In genomic region chr9:81982461-81982860, GRCm38 (mm10) we compare ENCODE assay signal across 29 mouse cellular contexts.
"Had no signal": no experiment of that assay in that cellular context is flagged by ENCODE, and none has a peak within 500 bp of the region (broad histone marks: within the 10 kb centered on the region; RNA-seq: fewer than 3 reads in every experiment).

No protein-coding gene starts in this region.

- H3K9me3 ChIP-seq: limb, embryonic 10.5 days; limb, embryonic 12.5 days; limb, embryonic 13.5 days; limb, embryonic 15.5 days; liver, embryonic 12.5 days; liver, embryonic 13.5 days; liver, embryonic 15.5 days; lung, embryonic 15.5 days; megakaryocyte, embryonic 14.5 days; midbrain, embryonic 10.5 days; midbrain, embryonic 12.5 days; midbrain, embryonic 13.5 days; midbrain, embryonic 15.5 days; neural tube, embryonic 12.5 days had no signal

- H3K27ac ChIP-seq: limb, embryonic 10.5 days; limb, embryonic 12.5 days; limb, embryonic 13.5 days; limb, embryonic 15.5 days; liver, embryonic 12.5 days; liver, embryonic 13.5 days; liver, embryonic 14.5 days; liver, embryonic 15.5 days; lung, embryonic 15.5 days; macrophage; midbrain, embryonic 10.5 days; midbrain, embryonic 12.5 days; midbrain, embryonic 13.5 days; midbrain, embryonic 15.5 days; neural tube, embryonic 12.5 days had no signal

- DNase-seq: left cerebral cortex, postnatal 4 days; liver; liver, embryonic 13.5 days; liver, postnatal 0 days; lung, adult 18-20 months; lung, adult 2 months; lung, embryonic 14.5 days; lung, postnatal 14 days; lung, postnatal 36 days; lung, postnatal 4 days; midbrain, embryonic 14.5 days had no signal

- H3K9ac ChIP-seq: limb, embryonic 12.5 days; limb, embryonic 13.5 days; limb, embryonic 15.5 days; liver, embryonic 12.5 days; liver, embryonic 13.5 days; liver, embryonic 14.5 days; liver, embryonic 15.5 days; liver, postnatal 0 days; lung, embryonic 14.5 days; lung, embryonic 15.5 days; midbrain, embryonic 12.5 days; midbrain, embryonic 13.5 days; midbrain, embryonic 15.5 days; neural tube, embryonic 12.5 days had no signal

- H3K4me1 ChIP-seq: limb, embryonic 10.5 days; limb, embryonic 12.5 days; limb, embryonic 13.5 days; limb, embryonic 15.5 days; liver, embryonic 12.5 days; liver, embryonic 13.5 days; liver, embryonic 15.5 days; lung, embryonic 15.5 days; megakaryocyte, embryonic 14.5 days; midbrain, embryonic 10.5 days; midbrain, embryonic 12.5 days; midbrain, embryonic 13.5 days; midbrain, embryonic 15.5 days; neural tube, embryonic 12.5 days had no signal

- H3K4me3 ChIP-seq: limb, embryonic 10.5 days; limb, embryonic 12.5 days; limb, embryonic 13.5 days; limb, embryonic 15.5 days; liver, embryonic 12.5 days; liver, embryonic 13.5 days; liver, embryonic 15.5 days; lung, embryonic 15.5 days; megakaryocyte, embryonic 14.5 days; midbrain, embryonic 10.5 days; midbrain, embryonic 12.5 days; midbrain, embryonic 13.5 days; midbrain, embryonic 15.5 days; myocyte; neural tube, embryonic 12.5 days had no signal

- H3K27me3 ChIP-seq: limb, embryonic 12.5 days; limb, embryonic 13.5 days; limb, embryonic 15.5 days; liver, embryonic 12.5 days; liver, embryonic 13.5 days; liver, embryonic 15.5 days; lung, embryonic 15.5 days; megakaryocyte, embryonic 14.5 days; midbrain, embryonic 12.5 days; midbrain, embryonic 13.5 days; midbrain, embryonic 15.5 days; neural tube, embryonic 12.5 days had no signal

- H3K36me3 ChIP-seq: limb, embryonic 10.5 days; limb, embryonic 12.5 days; limb, embryonic 13.5 days; limb, embryonic 15.5 days; liver, embryonic 12.5 days; liver, embryonic 13.5 days; liver, embryonic 15.5 days; lung, embryonic 15.5 days; midbrain, embryonic 10.5 days; midbrain, embryonic 12.5 days; midbrain, embryonic 13.5 days; midbrain, embryonic 15.5 days; neural tube, embryonic 12.5 days had no signal

- ATAC-seq: liver, embryonic 12.5 days; liver, postnatal 0 days; lung, postnatal 0 days; midbrain, embryonic 13.5 days; midbrain, embryonic 15.5 days; midbrain, embryonic 16.5 days had no signal
